Mouse (Mus musculus) ES-Bruce4 (cell line): ENCODE data around the gene Vat1. TPM values are rescaled to one million over a fixed set of nuclear protein-coding genes. Genes with fewer than 3 reads are reported as not detected.
"Not testable (repeated sequence)": the region's sequence is repeated elsewhere in the genome, so short reads cannot be mapped to it uniquely, and the experiment has no call there.

Experiments used
- H3K27ac ChIP-seq: 2 replicates; pipeline ENCODE4 v1.5.1; 2012; ENCODE audit warnings: low read length, inconsistent platforms; ENCODE audit not compliant: insufficient read depth
- H3K27me3 ChIP-seq: 2 replicates; pipeline ENCODE4 v1.6.1; 2012; ENCODE audit warnings: mild to moderate bottlenecking, low read length, inconsistent platforms; ENCODE audit not compliant: control insufficient read depth, poor library complexity, insufficient read depth, severe bottlenecking
- H3K36me3 ChIP-seq: 2 replicates; pipeline ENCODE4 v1.6.1; 2012; ENCODE audit warnings: inconsistent platforms, mild to moderate bottlenecking, low read length, moderate library complexity; ENCODE audit not compliant: control insufficient read depth, poor library complexity, insufficient read depth, severe bottlenecking
- H3K4me1 ChIP-seq: one replicate; pipeline ENCODE4 v1.8.1; 2011; ENCODE audit warnings: low read length; ENCODE audit not compliant: control insufficient read depth, insufficient read depth
- H3K4me3 ChIP-seq: 2 replicates; pipeline ENCODE4 v1.5.1; 2011; ENCODE audit warnings: low read depth, mild to moderate bottlenecking, low read length
- H3K9ac ChIP-seq: 2 replicates; pipeline ENCODE4 v1.6.1; 2012; ENCODE audit warnings: low read depth, mild to moderate bottlenecking, inconsistent platforms; ENCODE audit not compliant: poor library complexity, severe bottlenecking
- H3K9me3 ChIP-seq: replicated peaks from 2 replicates; pipeline ENCODE4 v1.6.1; 2012; ENCODE audit warnings: mild to moderate bottlenecking, low read length, inconsistent platforms; ENCODE audit not compliant: control insufficient read depth, poor library complexity, insufficient read depth, severe bottlenecking
- CTCF ChIP-seq: IDR thresholded peaks from one replicate; pipeline ENCODE4 v1.8.1; 2011; ENCODE audit warnings: low read depth, low read length
- EP300 ChIP-seq: IDR thresholded peaks from 2 replicates; pipeline ENCODE4 v1.6.1; 2011; ENCODE audit warnings: low read depth, low read length; ENCODE audit not compliant: insufficient read depth
- POLR2A ChIP-seq: IDR thresholded peaks from one replicate; pipeline ENCODE4 v1.8.1; 2011; ENCODE audit warnings: low read length; ENCODE audit not compliant: insufficient read depth
- polyA plus RNA-seq: library from polyadenylated mRNA; stranded (reverse); fragments of >200 nt; gene quantifications from 2 replicates; pipeline ENCODE4 v1.2.4, GENCODE M21; 2011; ENCODE audit warnings: low read depth; ENCODE audit not compliant: missing spikeins, insufficient read depth, insufficient read length

Vat1 gene
- polyA plus RNA-seq, 1 experiment, result 91.2 TPM

DNA sequence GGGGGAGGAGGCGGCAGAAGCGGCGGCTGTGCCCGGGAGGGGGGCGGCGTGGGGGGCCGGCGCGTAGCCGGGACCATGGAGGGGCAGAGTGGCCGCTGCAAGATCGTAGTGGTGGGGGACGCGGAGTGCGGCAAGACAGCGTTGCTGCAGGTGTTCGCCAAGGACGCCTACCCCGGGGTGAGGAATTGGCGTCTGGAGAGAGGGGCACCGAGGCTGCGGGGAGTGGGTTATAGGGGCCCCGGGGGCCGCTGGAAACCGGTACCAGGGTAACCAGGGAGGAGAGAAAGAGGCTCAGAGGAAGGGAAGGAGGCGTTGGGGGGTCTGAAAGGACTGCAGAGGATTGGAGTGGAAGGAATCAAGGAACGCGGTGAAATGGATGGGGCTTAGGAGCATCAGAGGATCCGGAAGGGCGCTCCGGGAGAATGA, 2.2 kb upstream of the Vat1 start:
- H3K4me3 ChIP-seq, result peak overlapping the region; percentile 86
- H3K9me3 ChIP-seq, result no peaks in the 10 kb centered on the region
- H3K4me1 ChIP-seq, result peaks cover 7% of the 10 kb centered on the region
- no peaks in the 10 kb centered on the region for H3K36me3 ChIP-seq
- peak overlapping the region; percentile 91 for H3K9ac ChIP-seq
- TF ChIP-seq CTCF (no peak), EP300 (no peak), POLR2A (no peak)
- H3K27me3 ChIP-seq, result no peaks in the 10 kb centered on the region
- H3K27ac ChIP-seq, result no peak overlapping the region

DNA sequence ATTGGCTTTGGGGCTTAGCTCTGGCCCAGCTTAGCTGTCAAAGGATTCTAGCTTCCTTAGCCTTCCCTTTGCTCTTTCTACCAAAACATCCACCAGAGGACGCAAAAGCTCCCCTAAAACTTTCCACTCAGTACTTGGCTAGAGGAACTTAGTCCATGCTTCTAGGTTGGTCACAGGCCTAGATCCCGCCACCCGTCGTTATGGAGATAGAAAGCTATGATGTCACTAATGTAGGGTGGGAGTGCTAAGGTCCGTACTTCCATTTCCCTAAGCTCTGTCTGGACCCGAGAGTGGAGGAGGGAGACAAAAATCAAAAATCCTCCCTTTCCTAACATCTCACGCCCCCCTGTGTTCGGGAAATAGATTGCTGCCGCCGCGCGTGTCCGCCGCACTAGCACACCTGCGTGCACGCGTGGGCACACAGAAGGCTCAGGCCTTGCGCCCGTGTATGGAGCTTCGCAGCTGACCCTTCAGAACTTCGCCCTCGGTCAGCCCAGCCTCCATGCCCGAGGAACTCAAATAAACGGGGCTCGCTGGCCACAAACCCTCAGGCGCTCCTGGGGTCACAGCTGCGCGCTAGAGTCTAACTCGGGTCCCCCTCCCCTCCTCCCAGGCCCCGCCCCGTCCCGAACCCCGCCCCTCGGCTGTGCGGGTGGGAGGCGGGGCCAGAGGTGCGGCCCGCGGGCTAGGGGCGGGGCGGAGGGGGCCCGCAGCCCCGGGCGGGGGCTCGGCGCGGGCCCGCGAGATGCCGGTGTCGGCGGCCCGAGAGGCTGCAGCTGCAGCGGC, 1.6 kb upstream of the Vat1 start:
- Histone ChIP-seq H3K27me3 (no peaks in the 10 kb centered on the region), H3K9me3 (no peaks in the 10 kb centered on the region), H3K9ac (peak overlapping the region; percentile 91), H3K4me1 (peaks cover 7% of the 10 kb centered on the region), H3K4me3 (peak overlapping the region; percentile 86), H3K36me3 (no peaks in the 10 kb centered on the region), H3K27ac (0 out of 2 replicates have a peak overlapping the region, but pooled peaks have one; percentile 6)
- TF ChIP-seq EP300 (no peak), CTCF (peak; percentile 14), POLR2A (peak; percentile 35)

GRCm38 (mm10) chr11:101466552-101466950, 521 bp upstream of the Vat1 start:
- not testable (repeated sequence) for H3K4me3 ChIP-seq, H3K27me3 ChIP-seq, H3K27ac ChIP-seq, H3K36me3 ChIP-seq, H3K9me3 ChIP-seq
- H3K9ac ChIP-seq, result peak overlapping the region; percentile 78; the same call in 1 of the 2 replicates
- peaks cover 10% of the 10 kb centered on the region for H3K4me1 ChIP-seq

GRCm38 (mm10) chr11:101465101-101465868, 745 bp downstream of the Vat1 start:
- Histone ChIP-seq H3K9ac (peak overlapping the region; percentile 78), H3K4me3 (peak overlapping the region; percentile 76), H3K4me1 (peaks cover 9% of the 10 kb centered on the region), H3K27me3 (no peaks in the 10 kb centered on the region), H3K9me3 (no peaks in the 10 kb centered on the region), H3K27ac (peak overlapping the region; percentile 82), H3K36me3 (peaks cover 11% of the 10 kb centered on the region; the same call in 1 of the 2 replicates)
- no peak for TF ChIP-seq CTCF
- TF ChIP-seq EP300, result peak; percentile 55; the same call in 1 of the 2 replicates

DNA sequence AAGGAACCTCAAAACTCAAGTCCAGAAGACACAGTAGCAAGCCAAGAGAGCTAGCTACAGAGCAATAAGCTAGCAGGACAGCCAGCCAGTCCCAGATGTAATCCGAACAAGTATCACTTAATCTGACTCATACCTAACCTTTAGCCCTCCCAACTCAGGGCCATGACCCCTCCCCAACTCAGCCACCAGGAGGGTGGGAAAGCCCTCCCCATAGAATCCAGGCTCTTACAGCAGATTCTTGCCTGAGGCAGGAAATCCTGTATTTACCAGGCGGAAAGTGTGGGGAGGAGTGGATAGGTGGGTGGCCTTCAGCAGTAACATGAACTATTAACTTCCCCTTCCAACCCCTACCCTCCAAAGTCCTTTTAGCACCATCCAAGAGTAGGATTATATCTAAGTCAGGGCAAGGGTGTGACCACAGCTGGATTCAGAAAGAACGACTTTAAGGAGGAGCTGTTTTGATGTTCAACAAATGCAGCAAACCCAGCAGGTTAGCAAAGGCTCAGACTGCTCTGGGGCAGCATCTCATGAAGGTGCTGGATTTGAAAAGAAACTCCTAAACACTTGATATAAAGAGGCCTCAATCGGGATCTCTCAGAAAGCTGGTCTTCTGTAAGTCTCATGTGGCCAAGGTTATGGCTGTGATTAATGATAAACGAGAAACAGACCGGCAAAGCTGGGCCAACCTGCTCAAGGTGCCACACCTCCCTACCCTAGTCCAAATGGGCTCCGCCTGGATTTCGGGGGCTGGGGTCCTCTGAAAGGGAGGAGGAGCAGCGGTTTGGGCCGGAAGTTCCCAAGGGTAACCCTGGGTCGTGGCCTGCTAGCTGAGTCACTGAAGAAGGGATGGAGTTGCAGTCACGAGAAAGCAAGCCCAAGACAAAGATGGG, 1.6 kb downstream of the Vat1 start, which contains the start of gene Rnd2:
Rnd2 (plus strand) TSS at position 789 of the 890 bp plus-strand sequence.
- peak within 1 kb of the TSS; percentile 82 for H3K27ac ChIP-seq
- peak within 1 kb of the TSS; percentile 78 for H3K9ac ChIP-seq
- no peaks in the 10 kb centered on the region for H3K9me3 ChIP-seq
- H3K4me1 ChIP-seq, result peaks cover 9% of the 10 kb centered on the region
- peaks cover 11% of the 10 kb centered on the region; the same call in 1 of the 2 replicates for H3K36me3 ChIP-seq
- H3K4me3 ChIP-seq, result peak within 1 kb of the TSS; percentile 76
- no peak for TF ChIP-seq POLR2A
- TF ChIP-seq EP300, result 0 out of 2 replicates have a peak, but pooled peaks have one; percentile 39
- H3K27me3 ChIP-seq, result no peaks in the 10 kb centered on the region
